Mouse (Mus musculus) hematopoietic stem cell, adult 5-6 weeks (primary cell): ENCODE data around the gene Zfp185. TPM values are rescaled to one million over a fixed set of nuclear protein-coding genes. Genes with fewer than 3 reads are reported as not detected.

ENCODE experiments used
- ATAC-seq, 2 experiments: fragments of 125-278 bp in 1 of 2; replicated peaks in 1 of 2; 2 replicates each; pipeline ENCODE4 v1.8.0; 2016 to 2017; ENCODE audit warnings: inconsistent platforms in 2 of 2, mild to moderate bottlenecking in 2 of 2, moderate number of reproducible peaks in 2 of 2, low read depth in 1 of 2, moderate TSS enrichment in 1 of 2; ENCODE audit not compliant: low FRiP score in 2 of 2, poor library complexity in 2 of 2, severe bottlenecking in 2 of 2, insufficient read depth in 1 of 2, low TSS enrichment in 1 of 2
- total RNA-seq: library from RNA; stranded (forward); fragments of 172-1452, 232-1000 nt; gene quantifications from 2 replicates; pipeline ENCODE4 v1.2.3, GENCODE M21; 2017

Gene Zfp185
- total RNA-seq = 0.13 TPM in 1 of 2 replicates, not detected in the other

GRCm38 (mm10) chrX:72986841-72987519, at the start of gene Zfp185:
Gene Zfp185 (plus strand): TSS chrX:72987339.
- ATAC-seq = peak; percentile 44 to 51; a peak in 2 of 4 replicates

GRCm38 (mm10) chrX:72953464-72953863, 33.7 kb upstream of the Zfp185 start:
- ATAC-seq = no peak

- ATAC-seq = no peak
These were observed 30.7 kb upstream of the Zfp185 start for GRCm38 (mm10) chrX:72956486-72956885.

DNA sequence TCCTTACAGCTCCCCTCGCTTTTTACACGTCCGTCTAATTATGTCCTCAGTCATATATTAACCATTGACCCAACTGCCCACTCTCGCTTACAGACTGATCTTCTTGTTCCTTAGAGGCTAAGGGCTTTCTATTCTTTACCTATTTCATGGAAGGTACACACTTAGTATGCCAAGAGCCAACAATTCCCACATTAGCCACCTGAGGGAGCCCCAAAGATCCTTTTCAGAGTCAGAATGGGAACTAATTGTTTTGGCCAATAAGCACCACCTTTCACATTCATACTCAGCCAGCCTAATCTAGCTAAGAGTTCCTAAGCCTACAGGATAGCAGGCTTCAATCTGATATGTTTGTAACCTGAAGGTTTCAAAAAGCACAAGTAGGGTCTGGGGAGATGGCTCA, 26.7 kb upstream of the Zfp185 start:
- ATAC-seq = no peak

- ATAC-seq = no peak
These were observed 25.6 kb upstream of the Zfp185 start for GRCm38 (mm10) chrX:72961511-72961910.

DNA sequence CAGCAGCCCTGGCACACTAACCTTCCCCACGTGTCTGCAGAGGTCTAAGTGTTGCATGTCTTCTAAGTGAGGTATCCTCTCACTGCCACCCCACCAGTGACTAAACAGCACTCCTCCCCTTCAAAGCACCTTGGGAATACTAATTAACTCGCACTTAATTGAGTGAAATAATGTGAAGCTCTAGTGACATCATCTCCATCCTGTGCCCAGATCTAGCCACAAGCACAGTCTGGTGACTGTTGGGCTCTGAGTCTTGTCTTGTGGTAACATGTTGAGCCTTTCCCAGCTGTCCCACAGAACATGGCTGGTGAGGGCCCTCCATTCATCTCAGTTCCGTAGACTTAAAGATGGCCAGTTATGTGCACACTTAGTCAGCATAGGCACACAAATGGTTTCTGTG, 24.4 kb upstream of the Zfp185 start:
- no peak for ATAC-seq

DNA sequence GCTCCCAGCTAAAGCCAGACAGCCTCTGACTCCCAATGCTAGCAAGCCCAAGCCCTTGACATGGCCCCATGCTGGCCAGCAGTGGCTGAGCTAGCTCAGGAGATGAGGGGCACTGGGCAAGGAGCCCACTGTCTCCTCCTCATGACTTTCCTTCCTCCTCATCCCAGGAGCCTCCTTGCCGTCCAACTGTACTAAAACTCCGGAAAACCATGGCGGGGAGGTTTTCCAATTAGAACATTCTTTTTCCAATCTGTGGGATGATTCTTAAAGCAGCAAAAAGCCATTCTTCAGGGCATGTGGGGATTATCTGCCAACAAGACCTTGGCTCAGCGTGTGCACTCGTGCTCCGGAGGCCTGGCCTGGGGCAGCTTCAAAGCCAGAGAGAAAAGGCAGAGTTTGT, 4.3 kb upstream of the Zfp185 start:
- no peak for ATAC-seq

DNA sequence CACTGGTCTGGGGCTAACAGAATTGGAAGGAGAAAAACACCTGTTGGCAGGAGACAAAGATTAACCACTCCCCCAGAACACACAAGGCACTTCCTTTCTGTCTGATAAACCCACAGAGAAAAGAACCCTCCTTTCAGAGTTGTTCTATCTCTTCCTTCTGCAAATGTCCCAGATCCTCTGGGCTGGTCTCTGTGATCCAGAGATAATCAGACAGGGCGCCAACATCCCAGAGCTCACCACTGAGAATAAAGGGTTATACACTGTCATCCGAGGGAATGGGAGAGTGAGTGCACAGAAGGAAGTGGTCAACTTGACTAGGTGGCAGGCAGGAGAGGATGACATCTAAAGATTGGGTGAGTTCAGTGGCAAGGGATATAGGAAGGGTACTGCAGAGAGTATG, 1.5 kb upstream of the Zfp185 start:
- ATAC-seq = no peak

GRCm38 (mm10) chrX:72987520-72987905, 374 bp downstream of the Zfp185 start:
- ATAC-seq = no peak

DNA sequence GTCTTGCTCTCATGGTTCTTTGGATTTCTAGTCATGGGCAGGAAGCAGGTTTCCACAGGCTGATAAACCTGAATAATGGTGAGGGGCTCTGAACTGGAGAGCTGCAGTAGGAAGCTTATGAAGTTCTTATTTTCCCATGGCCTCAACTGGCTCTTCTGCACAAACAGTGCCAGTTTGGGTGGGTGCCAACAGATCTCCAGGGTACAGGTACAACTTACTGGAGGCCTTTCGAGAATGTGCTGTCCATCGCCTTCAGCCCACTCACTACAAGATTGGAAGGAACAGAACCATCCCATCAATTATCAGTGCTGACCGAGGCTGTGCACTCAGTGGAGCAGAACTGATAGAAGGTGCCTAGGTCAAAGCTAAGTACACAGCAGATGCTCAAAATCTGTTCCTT, 1.3 kb downstream of the Zfp185 start:
- no peak for ATAC-seq

GRCm38 (mm10) chrX:72990581-72990980, 3.4 kb downstream of the Zfp185 start:
- ATAC-seq = no peak

DNA sequence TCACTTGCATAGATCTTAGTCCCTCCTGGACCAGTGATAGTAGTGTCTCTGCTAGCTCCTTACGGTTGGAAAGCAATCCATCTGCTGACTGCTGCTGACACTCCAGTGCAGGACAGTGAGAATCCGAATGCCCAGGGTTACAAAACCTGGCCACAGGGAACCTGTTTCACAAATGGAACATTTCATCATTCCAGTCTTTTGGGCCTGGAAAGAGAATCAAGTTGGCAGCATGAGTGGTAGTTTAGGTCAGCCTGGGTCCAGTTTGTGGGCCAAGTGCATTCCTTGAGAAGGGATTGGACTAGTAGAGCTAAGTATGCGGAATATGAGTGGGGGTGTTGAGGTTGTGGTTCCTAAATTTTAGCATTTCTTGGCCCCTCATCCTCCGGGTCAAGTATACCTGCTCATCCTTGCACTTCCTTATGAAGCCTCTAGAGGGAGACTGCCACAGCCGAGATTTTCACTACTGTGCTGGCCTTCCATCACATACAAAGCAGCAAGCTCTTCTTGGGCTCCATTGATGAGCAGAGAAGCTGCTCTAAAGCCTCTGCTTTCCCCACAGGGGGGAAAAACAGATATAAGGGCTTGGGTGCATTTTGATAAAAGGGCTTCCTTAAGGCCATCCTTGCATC, 5.3 kb downstream of the Zfp185 start:
- ATAC-seq = peak in 1 of 2 experiments; percentile 42; a peak in 1 of 4 replicates

DNA sequence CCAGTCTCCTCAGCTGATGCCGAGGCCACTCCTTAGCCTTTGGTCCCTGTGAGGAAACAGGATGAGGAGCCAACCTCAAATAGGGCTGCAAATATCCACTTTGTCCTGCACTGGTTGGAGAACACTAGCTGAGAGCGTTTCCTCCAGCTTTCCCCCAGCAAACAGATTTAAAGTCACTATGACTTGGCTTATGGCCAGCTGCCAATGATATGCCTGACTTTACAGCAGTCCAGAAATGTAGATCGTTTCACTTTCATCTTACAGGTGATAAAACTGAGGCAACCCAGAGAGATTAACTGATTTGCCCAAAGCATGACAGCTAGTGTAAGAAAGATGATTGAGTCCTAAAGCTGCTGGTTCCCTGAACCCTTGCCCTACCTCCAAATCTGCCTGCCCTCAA, 8.4 kb downstream of the Zfp185 start:
- no peak for ATAC-seq

DNA sequence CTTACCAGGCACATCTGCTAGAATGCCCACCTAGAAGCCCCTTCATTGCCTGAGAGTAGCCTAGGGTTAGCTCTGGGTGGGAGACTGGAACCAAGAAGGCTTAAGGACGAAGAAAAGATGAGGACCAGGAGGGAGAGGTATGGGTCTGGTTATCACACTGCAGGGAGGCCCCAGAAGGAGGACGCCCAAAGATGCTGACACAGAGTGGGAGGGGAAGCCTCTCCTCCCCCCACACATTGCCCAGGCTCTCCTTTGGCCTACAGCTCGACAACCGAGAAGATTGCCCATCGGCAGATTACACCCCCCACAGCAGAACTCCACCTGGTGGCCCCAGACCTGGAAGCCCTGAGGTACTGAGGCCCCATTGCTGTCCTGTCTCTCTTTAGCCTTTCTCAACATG, 16.0 kb downstream of the Zfp185 start:
- no peak for ATAC-seq

DNA sequence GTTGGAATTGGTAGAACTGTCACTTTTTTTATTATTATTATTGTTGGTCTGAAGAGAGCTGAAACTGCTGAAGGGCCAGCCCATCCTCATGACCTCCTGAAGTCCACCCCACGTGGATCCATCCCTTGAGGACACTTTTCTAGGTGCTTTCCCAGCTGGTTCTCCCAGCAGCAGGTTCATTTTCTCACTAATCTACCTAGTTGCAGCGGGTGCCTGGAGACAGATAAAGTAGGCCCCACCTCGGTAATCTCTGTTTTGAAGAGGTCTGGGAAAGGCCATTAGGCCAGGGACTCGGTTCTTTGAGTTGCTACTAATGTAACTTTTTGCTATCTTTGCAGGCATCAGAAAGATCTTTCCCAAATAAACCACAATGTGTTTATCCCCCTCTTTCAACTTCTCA, 18.5 kb downstream of the Zfp185 start:
- no peak for ATAC-seq

DNA sequence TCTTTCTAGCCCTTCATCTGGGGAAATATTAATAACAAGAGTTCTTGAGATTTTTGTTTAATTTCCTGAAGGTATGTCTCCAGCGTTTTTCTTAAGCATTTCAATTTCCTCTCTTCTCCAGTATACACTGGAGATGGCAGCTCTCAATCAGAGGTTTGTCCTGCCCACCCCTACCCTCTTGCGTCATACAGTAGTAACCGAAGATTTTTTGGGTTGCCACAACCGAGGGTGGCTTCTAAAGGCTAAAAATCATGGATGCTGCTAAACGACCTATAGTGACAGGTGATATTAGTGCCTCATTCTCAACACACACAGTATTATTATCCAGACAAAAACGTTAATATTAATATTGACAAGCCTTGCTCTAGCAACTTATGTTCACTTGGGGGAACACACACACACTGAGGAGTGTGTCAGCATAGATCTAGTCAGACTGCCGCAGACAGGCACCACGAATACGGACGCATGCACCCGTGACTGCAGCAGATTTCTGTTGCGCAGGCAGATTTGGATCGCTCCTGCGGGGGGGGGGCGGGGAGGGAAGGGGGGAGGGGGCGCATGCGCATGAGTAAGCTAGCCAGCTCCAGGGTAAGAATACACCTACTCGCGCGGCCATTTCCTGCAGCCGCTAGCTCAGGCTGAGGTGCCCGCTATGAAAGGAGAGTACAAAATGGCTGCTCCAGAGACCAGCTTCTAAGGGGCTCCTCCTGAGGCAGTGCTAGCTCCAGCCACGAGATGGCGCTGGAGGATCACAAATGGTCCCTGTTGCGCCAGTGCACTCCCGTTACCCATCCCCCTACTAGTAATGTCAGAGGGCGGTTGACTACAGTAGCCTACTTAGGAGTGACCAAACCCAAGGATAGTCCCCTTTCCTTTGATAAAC, 20.7 kb downstream of the Zfp185 start:
- ATAC-seq = peak; percentile 98 to 99

- ATAC-seq = no peak
These were observed 25.7 kb downstream of the Zfp185 start for GRCm38 (mm10) chrX:73012846-73013245.

DNA sequence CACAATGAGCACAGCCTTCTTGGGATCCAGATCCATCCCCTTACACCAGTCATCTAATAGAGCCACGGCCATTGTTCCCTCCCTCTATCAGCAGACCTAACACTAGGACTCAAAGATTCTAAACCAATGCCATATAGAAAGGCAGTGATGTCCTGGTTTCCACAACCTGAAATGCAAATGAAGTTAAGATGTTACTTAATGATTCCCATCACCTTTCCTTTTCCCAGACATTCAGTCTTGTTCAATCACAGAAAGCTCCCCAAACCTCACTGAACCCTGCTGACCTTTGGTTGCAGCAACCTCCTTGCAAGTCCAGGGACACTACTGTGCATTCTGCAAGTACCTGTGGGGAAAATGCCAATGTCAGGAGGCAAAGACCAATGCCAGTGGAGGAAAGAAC, 49.9 kb downstream of the Zfp185 start, which contains the start of gene Pnma5:
Gene Pnma5 (minus strand): TSS at position 101 of the 400 bp plus-strand sequence.
- ATAC-seq = no peak
